ENCODE assay signal across 7 mouse cellular contexts in genomic region chr10:68104481-68104880, GRCm38 (mm10).
DNase-seq lines count a peak whose midpoint lies in the region; ATAC-seq and TF ChIP-seq lines count a peak whose summit lies in the region.

No protein-coding gene starts in this region.

- peak; percentile 43; the same call in 1 of the 2 replicates for ATAC-seq in forebrain, embryonic 16.5 days
- no peak for ATAC-seq in limb, embryonic 15.5 days (ENCODE audit: insufficient number of reproducible peaks, low FRiP score, low TSS enrichment, low read depth)
- peak; percentile 39; the same call in 1 of the 2 replicates for ATAC-seq in stomach, embryonic 16.5 days (ENCODE audit: insufficient read depth, low FRiP score)

- WGBS in spleen, adult 2 months: 44% methylated on average over 2 of the region's 2 CpGs
- 12% methylated on average over 2 of the region's 2 CpGs for WGBS in forebrain, embryonic 16.5 days
- WGBS in limb, embryonic 15.5 days: 8% methylated on average over 2 of the region's 2 CpGs
- 16% methylated on average over 2 of the region's 2 CpGs for WGBS in stomach, embryonic 16.5 days

- no peak for DNase-seq in spleen, adult 2 months (ENCODE audit: low read depth in 1 of 2, low spot score in 2 of 2)
- DNase-seq in spleen, postnatal 36 days (ENCODE audit: low spot score in 2 of 2): no peak
- no peak for DNase-seq in spleen, postnatal 14 days (ENCODE audit: low spot score in 2 of 2)
- DNase-seq in urinary bladder, postnatal 4 days (ENCODE audit: low spot score in 2 of 2): no peak

- peaks cover 15% of the 10 kb centered on the region for H3K36me3 ChIP-seq in spleen, adult 2 months (ENCODE audit: control insufficient read depth, insufficient read depth, low read length)
- no peaks in the 10 kb centered on the region for H3K36me3 ChIP-seq in forebrain, embryonic 16.5 days (ENCODE audit: control insufficient read depth, insufficient read depth)
- H3K36me3 ChIP-seq in limb, embryonic 15.5 days: peaks cover 13% of the 10 kb centered on the region
- peaks cover 11% of the 10 kb centered on the region; the same call in 1 of the 2 replicates for H3K36me3 ChIP-seq in stomach, embryonic 16.5 days (ENCODE audit: control insufficient read depth, insufficient read depth, low read length)

- H3K4me1 ChIP-seq in spleen, adult 2 months (ENCODE audit: control insufficient read depth, insufficient read depth, insufficient read length): peaks cover 6% of the 10 kb centered on the region; the same call in 1 of the 2 replicates
- peaks cover 5% of the 10 kb centered on the region for H3K4me1 ChIP-seq in forebrain, embryonic 16.5 days (replicated peaks; ENCODE audit: control insufficient read depth, insufficient read depth, low read length)
- H3K4me1 ChIP-seq in limb, embryonic 15.5 days: peaks cover 36% of the 10 kb centered on the region
- peaks cover 33% of the 10 kb centered on the region for H3K4me1 ChIP-seq in stomach, embryonic 16.5 days (ENCODE audit: control insufficient read depth, insufficient read depth, low read length)

- peak overlapping the region; percentile 62 for H3K27ac ChIP-seq in spleen, adult 2 months (ENCODE audit: insufficient read depth, low read length)
- H3K27ac ChIP-seq in forebrain, embryonic 16.5 days (ENCODE audit: low read length): no peak overlapping the region
- peak overlapping the region; percentile 85 for H3K27ac ChIP-seq in limb, embryonic 15.5 days
- peak overlapping the region; percentile 87 for H3K27ac ChIP-seq in stomach, embryonic 16.5 days (ENCODE audit: low read length)

- H3K4me2 ChIP-seq in forebrain, embryonic 16.5 days (ENCODE audit: low read length): no peak overlapping the region
- H3K4me2 ChIP-seq in limb, embryonic 15.5 days: no peak overlapping the region
- H3K4me2 ChIP-seq in stomach, embryonic 16.5 days (ENCODE audit: low read depth, low read length): peak overlapping the region; percentile 11; the same call in 1 of the 2 replicates

- H3K4me3 ChIP-seq in spleen, adult 2 months (ENCODE audit: extremely low read depth, insufficient read depth, insufficient read length): no peak overlapping the region
- H3K4me3 ChIP-seq in forebrain, embryonic 16.5 days (replicated peaks; ENCODE audit: low read length): no peak overlapping the region
- no peak overlapping the region for H3K4me3 ChIP-seq in limb, embryonic 15.5 days
- H3K4me3 ChIP-seq in stomach, embryonic 16.5 days (replicated peaks; ENCODE audit: low read length): no peak overlapping the region

- no peak for TF ChIP-seq CTCF in spleen, adult 2 months (IDR thresholded peaks at IDR 0.05; ENCODE audit: extremely low read depth, insufficient read depth, insufficient read length, insufficient replicate concordance)

- H3K9me3 ChIP-seq in forebrain, embryonic 16.5 days (ENCODE audit: control insufficient read depth, low read length): no peaks in the 10 kb centered on the region
- H3K9me3 ChIP-seq in limb, embryonic 15.5 days: no peaks in the 10 kb centered on the region
- no peaks in the 10 kb centered on the region for H3K9me3 ChIP-seq in stomach, embryonic 16.5 days (replicated peaks; ENCODE audit: control insufficient read depth, low read length)

- no peaks in the 10 kb centered on the region for H3K27me3 ChIP-seq in spleen, adult 2 months (ENCODE audit: control insufficient read depth, insufficient read depth, low read length)
- H3K27me3 ChIP-seq in forebrain, embryonic 16.5 days (replicated peaks; ENCODE audit: control insufficient read depth, insufficient read depth, low read length): no peaks in the 10 kb centered on the region
- no peaks in the 10 kb centered on the region for H3K27me3 ChIP-seq in limb, embryonic 15.5 days
- no peaks in the 10 kb centered on the region for H3K27me3 ChIP-seq in stomach, embryonic 16.5 days (ENCODE audit: control insufficient read depth, insufficient read depth, low read length)

- no peak for TF ChIP-seq POLR2A in spleen, adult 2 months (IDR thresholded peaks at IDR 0.05; ENCODE audit: low read depth, low read length)

- H3K9ac ChIP-seq in forebrain, embryonic 16.5 days (replicated peaks; ENCODE audit: low read depth, low read length): no peak overlapping the region
- H3K9ac ChIP-seq in limb, embryonic 15.5 days: no peak overlapping the region
- no peak overlapping the region for H3K9ac ChIP-seq in stomach, embryonic 16.5 days (ENCODE audit: low read length)
